Mouse (Mus musculus): ENCODE data around the gene Gm3173.
"Not testable (repeated sequence)": the region's sequence is repeated elsewhere in the genome, so short reads cannot be mapped to it uniquely, and the experiment has no call there.

The Gm3173 gene

DNA sequence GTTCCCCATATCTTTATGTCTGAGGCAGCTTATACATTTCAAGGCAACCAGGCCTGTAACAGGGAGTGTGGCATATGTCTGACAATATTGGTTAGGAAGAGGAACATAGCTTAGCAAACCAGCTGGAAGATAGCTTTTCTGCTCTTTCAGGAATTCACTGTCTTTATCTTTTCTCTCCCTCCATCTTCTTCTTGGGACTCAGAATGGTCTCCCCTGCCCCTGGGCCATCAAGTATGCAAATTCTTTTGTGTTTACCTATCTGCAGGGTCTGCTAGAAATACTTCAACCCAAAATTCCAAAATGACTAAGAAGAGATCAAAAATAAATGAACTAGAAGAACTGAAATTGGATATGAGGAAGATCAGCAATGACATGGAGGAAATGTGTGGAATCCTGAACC lies at the start of gene Gm3173:
TSS of gene Gm3173 (plus strand) at position 301 of the 400 bp plus-strand sequence.
- not testable (repeated sequence) for DNase-seq (ENCODE audit: low spot score)

GRCm38 (mm10) chr14:4385606-4386005 lies 45.2 kb upstream of the Gm3173 start:
- not testable (repeated sequence) for DNase-seq (ENCODE audit: low spot score)

DNA sequence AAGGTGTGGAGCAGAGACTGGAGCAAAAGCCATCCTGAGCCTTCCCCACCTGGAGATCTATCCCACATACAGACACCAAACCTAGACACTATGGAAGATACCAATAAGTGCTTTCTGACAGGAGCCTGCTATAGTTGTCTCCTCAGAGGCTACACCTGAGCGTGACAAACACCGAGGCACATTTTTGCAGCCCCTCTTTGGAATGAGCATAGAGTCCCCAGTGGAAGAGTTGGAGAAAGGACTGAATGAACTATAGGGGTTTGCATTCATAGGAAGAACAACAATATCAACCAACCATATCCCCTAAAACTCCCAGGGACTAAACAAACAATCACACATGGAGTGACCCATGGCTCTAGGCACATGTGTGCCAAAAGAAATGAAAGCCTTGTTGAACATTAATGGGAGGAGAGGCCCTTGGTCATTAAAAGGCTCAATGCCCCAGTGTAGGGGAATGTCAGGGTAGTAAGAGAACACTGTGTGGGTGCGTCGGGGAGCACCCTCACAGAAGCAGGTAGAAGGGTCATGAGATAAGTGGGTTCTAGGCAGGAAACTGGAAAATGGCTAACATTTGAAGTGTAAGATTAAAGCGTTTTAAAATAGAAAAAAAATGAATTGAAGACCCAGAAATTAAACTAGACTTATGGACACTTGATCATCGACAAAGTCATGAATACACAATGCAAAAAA lies 37.8 kb upstream of the Gm3173 start:
- DNase-seq (ENCODE audit: low spot score): not testable (repeated sequence)

DNA sequence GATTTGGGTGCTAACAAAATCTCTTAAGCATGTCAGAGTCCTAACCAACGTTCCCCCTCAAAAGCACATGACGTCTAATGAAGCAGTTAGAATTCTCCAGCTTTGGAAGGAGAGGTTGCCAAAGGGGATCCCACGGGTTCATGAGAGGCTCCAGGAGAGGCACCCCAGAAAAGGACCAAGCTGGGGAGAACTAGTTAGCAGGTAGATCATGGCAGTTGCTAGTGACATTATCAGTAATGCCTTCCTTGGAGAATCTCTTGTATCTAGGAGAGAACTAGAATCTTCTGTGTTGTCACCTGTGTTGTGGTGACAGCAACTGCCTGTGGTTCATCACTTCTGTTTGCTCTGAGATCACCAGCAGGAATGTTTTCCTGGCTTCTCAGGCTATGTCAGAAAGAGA lies 33.6 kb upstream of the Gm3173 start, which contains the start of gene Gm3159:
TSS of gene Gm3159 (plus strand) at position 301 of the 400 bp plus-strand sequence.
- not testable (repeated sequence) for DNase-seq (ENCODE audit: low spot score)

GRCm38 (mm10) chr14:4398624-4399023 lies 32.2 kb upstream of the Gm3173 start:
- DNase-seq (ENCODE audit: low spot score): not testable (repeated sequence)

DNA sequence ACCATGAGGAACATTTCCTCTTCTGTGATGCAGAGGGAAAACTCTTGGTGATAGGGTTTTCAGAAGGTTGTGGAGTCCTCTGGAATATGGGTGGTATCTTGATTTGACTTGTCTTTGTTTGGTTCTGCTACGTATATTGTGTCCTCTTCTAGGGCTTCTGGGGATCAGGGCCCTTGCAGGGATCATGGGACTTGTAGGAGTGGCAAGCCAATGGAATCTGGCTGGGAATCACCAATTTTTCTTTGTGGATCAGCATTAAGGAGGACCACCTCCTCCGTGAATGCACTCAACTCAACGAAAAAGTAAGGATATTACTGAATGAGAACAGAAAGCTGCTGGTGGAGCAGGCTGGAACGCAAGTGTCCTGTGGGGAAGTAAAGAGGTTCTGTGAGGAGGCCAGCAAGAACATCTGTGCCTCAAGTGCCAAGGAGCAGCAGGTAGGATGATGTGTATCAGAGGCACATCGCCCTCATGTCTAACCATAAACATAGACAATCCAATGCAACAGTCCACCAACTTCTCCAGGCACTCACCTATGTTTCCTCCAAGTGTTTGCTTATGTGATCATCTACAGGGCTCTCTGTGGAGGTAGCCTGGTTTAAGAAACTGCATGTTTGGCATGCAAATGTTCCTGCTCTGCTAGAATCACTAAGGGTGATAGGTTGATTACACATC lies 30.5 kb upstream of the Gm3173 start:
- DNase-seq (ENCODE audit: low spot score): not testable (repeated sequence)

DNA sequence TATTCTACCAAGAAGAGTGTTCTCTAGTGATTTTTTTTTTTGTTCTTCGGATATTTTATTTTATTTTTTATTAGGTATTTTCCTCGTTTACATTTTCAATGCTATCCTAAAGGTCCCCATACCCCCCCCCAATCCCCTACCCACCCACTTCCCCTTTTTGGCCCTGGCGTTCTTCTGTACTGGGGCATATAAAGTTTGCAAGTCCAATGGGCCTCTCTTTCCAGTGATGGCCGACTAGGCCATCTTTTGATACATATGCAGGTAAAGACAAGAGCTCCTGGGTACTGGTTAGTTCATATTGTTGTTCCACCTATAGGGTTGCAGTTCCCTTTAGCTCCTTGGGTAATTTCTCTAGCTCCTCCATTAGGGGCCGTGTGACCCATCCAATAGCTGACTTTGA lies 29.5 kb upstream of the Gm3173 start:
- DNase-seq (ENCODE audit: low spot score): not testable (repeated sequence)

- not testable (repeated sequence) for DNase-seq (ENCODE audit: low spot score)
These were observed 27.0 kb upstream of the Gm3173 start for GRCm38 (mm10) chr14:4403840-4404239.

DNA sequence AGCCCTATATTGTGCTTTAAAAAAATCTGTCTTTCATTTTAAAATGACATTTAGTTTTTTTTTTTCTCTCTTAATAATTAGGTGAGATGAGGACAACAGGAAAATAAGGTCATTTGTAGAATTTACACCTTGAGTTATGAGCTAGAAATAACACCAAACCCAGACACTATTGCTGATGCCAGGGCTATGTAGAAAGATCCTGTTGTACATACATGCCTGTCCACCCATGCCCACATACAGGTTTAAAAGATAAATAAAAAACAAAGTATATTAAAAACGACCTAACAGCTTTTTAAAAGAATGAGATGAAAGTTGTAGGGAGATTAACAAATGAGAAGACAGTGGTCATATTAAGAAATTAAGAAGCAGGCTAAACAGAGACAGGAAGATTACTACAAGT lies 20.9 kb upstream of the Gm3173 start:
- DNase-seq (ENCODE audit: low spot score): not testable (repeated sequence)

GRCm38 (mm10) chr14:4414965-4415835 lies 15.6 kb upstream of the Gm3173 start, which contains the start of gene Gm3164:
Gene Gm3164, plus strand, starts transcription at chr14:4415448.
- peak; percentile 5 for DNase-seq (ENCODE audit: low spot score)

GRCm38 (mm10) chr14:4481445-4481844 lies 50.7 kb downstream of the Gm3173 start, which contains the start of gene Gm3182:
Gene Gm3182, plus strand, starts transcription at chr14:4481745.
- DNase-seq (ENCODE audit: low spot score): not testable (repeated sequence)

DNA sequence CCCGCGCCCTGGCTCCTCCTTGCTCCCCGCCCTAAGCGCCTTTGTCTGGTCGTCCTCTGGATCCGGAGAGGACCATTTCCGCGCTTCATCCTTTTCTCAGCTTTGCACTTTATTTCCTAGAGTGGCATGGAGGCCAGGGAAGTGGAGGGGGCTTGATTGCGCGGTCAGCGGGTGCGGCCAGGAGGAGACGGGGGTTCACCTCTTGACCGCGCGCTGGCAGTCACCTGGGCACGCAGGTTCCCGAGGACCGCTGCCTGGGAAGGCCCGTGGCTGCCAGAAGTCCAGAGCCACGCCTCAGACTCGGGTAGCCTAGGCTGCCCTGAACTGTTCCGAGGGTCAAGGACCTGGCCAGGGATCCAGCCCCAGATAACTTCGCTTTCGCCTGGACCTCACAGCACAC lies 68.6 kb downstream of the Gm3173 start:
- DNase-seq (ENCODE audit: low spot score): not testable (repeated sequence)

- not testable (repeated sequence) for DNase-seq (ENCODE audit: low spot score)
These were observed 124.3 kb downstream of the Gm3173 start, which contains the start of gene Gm3047 for GRCm38 (mm10) chr14:4555105-4555504. Gene Gm3047, plus strand, starts transcription at chr14:4555405.

Data from ovary, adult 18-20 months (tissue).